Mouse (Mus musculus) neutrophil, adult 59 days (primary cell): Measurements from ENCODE around the gene March9. TPM values are rescaled to one million over a fixed set of nuclear protein-coding genes. Genes with fewer than 3 reads are reported as not detected.

ENCODE experiments used
- total RNA-seq, 2 experiments: library from RNA; stranded (reverse); gene quantifications; 1 replicate in 1 of 2; 2 replicates in 1 of 2; pipeline ENCODE4 v1.2.4; 2023

The March9 gene
- total RNA-seq: under 1 TPM in 1 of 2 experiments, not detected in 1; 0.11 TPM

DNA sequence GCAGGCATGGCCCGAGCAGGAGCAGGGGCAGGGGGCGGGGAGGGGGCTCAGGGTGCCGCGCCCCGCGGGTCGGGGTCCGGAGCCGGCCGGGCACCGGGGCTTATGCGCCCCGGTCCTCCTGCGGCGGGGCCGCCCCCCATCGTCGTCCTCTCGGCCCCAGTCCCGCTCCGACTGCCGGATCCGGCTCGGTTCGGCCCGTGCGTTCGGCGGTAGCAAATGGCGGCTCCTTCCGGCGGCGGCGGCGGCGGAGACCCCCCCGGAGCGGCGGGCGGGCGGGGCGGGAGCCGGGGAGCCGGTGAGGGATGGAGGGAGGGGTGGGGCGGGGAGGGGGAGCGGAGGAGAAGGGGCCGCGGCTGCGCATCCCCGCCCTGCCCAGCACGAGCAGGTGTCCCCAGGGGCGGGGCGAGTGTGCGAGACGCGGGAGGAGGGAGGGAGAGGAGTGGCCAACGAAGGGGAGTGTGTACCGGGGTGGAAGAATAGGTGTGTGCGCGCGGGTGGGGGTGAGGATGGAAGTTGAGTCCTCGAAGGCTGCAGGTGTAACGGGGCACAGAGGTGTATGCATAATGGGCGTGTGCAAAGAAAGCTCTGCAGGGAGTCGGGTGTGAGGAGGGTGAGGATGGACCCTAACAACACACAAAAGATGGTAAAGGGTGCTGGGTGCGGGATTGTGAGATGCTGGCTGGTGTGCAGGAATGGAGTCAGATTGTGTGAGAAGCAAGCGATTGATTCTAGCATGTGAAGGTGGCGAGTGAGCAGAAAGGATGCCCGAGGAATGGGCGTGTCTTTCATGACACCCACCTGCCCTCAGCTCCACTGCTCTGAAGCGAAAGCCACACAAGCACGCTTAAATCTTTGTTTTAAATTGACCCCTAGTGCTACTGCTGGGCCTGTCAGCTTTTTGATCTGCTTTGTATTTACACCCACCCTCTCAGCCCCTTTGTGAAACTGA is at the start of gene March9:
Gene March9 (minus strand): TSS at position 217 of the 949 bp plus-strand sequence.

DNA sequence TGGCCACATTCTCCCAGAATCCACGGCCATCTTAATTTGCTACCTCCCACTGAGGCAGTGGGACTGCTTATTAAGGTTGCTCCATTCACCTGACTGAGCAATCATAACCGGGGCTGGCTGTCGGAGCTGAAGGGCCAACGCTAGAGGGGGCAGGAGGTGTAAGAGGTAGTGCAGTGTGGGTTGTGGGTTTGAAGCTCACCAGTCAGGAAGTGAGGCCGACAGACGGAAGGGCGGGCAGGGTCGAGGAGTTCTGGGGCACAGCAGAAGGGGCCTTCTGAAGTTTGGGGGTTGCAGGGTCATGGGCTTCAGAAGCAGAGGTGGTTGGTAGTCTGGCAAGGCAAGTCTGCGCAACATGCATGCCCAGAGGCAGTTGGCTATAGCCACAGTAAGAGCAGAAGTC is 15.1 kb upstream of the March9 start, which contains the start of gene Agap2:
Gene Agap2 (plus strand): TSS at position 205 of the 400 bp plus-strand sequence.

GRCm38 (mm10) chr10:127070190-127071121 is 10.5 kb upstream of the March9 start, which contains the start of gene Tspan31:
Tspan31 (minus strand) TSS chr10:127070264.

DNA sequence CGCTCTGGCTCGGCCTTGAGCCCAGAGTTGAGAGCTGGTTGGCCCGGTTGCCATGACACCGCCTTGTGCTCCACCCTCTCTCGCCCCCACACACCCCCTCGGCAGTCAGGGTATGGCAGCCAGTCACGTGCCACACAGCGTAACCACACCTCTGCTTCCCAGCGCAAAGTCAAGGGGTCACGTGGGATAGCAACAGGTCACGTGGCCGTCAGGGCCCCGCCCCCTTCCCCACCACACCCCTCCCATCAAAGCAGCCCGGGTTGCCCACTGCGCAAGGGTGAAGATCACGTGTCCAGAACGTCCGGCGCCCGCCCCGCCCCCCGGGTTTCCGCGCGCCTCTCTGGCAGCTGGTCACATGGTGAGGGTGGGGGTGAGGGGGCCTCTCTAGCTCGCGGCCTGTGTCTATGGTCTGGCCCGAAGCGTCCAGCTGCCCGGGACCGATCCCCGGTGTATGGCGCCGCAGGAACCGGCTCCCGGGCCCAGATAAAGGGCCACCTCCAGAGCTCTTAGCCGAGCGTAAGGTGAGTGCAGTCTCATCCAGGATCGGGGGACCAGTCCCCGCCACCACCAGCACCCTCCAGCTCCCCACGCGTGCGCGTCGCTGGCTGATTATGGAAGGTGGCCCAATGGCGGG is 3.4 kb upstream of the March9 start, which contains the start of gene Cdk4:
Gene Cdk4 (plus strand): TSS at position 296 of the 634 bp plus-strand sequence.

GRCm38 (mm10) chr10:127047954-127048353 is 12.0 kb downstream of the March9 start, which contains the start of gene Cyp27b1:
Cyp27b1 (plus strand) TSS chr10:127048250.

DNA sequence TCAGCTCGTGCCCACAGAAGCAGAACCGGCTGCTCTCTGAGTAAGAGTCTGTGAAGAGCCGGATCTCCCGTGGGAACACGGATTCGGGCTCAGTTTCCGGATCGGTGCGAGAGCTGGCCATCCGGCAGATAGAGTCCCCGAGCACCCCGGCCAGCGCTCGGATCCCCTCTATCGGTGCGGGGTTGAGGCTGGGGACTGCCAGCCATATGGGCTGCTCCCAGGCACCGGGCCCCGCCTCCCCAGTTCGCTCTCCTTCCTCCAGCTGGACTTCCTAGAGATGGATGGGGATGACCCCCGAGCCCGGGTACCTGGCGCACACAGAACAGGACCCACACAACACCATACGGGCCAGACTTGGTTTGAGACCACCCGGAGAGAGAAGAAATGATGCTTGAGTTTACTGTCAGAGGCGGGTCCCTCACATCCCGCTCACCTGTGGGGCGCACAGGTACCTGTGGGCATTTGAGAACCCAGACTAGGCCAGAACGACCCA is 18.7 kb downstream of the March9 start, which contains the start of the genes Mettl1 and Eef1akmt3:
Gene Mettl1 (plus strand): TSS at position 141 of the 493 bp plus-strand sequence.
Gene Eef1akmt3 (minus strand): TSS at position 240 of the 493 bp plus-strand sequence.

GRCm38 (mm10) chr10:127030336-127031296 is 29.4 kb downstream of the March9 start, which contains the start of gene Tsfm:
Tsfm (minus strand) TSS chr10:127030840.

Other genes with a start within 250 kb of the March9 start
- 1 to 10 TPM; 2.5 to 3.8 TPM for gene Atp23, start 158.8 kb downstream of the March9 start, total RNA-seq
- 100 to 1,000 TPM; 115 to 116 TPM for gene Ctdsp2, start 81.5 kb downstream of the March9 start, total RNA-seq
- gene Avil, start 59.5 kb downstream of the March9 start, total RNA-seq: 1 to 10 TPM in 1 of 2 experiments, under 1 TPM in 1; 0.15 to 1.1 TPM
- 10 to 100 TPM; 10.6 to 12.4 TPM for gene Tsfm, start 29.3 kb downstream of the March9 start, total RNA-seq
- gene Mettl1, start 18.8 kb downstream of the March9 start, total RNA-seq: 1 to 10 TPM; 4.9 to 5.1 TPM
- gene Eef1akmt3, start 18.7 kb downstream of the March9 start, total RNA-seq: under 1 TPM in 1 of 2 experiments, not detected in 1; 0.24 TPM
- gene Cyp27b1, start 11.9 kb downstream of the March9 start, total RNA-seq: under 1 TPM in 1 of 2 experiments, not detected in 1; 0.73 TPM
- 100 to 1,000 TPM; 114 to 127 TPM for gene Cdk4, start 3.4 kb upstream of the March9 start, total RNA-seq
- gene Tspan31, start 10.1 kb upstream of the March9 start, total RNA-seq: 10 to 100 TPM; 22.0 to 22.1 TPM
- 10 to 100 TPM; 43.8 to 49.3 TPM for gene Agap2, start 15.1 kb upstream of the March9 start, total RNA-seq
- gene Os9, start 60.9 kb upstream of the March9 start, total RNA-seq: 100 to 1,000 TPM; 106 to 107 TPM
- 100 to 1,000 TPM; 104 to 113 TPM for gene B4galnt1, start 105.0 kb upstream of the March9 start, total RNA-seq
- not detected for gene Slc26a10, start 120.5 kb upstream of the March9 start, total RNA-seq
- gene Arhgef25, start 129.9 kb upstream of the March9 start, total RNA-seq: under 1 TPM; 0.56 to 0.73 TPM
- gene Dtx3, start 135.5 kb upstream of the March9 start, total RNA-seq: 10 to 100 TPM; 13.1 to 15.4 TPM
- gene Pip4k2c, start 151.4 kb upstream of the March9 start, total RNA-seq: 10 to 100 TPM; 27.5 to 28.8 TPM
- under 1 TPM; 0.26 to 0.58 TPM for gene Kif5a, start 203.2 kb upstream of the March9 start, total RNA-seq
- 100 to 1,000 TPM; 106 to 116 TPM for gene Dctn2, start 206.2 kb upstream of the March9 start, total RNA-seq
- 100 to 1,000 TPM; 141 to 142 TPM for gene Mbd6, start 228.8 kb upstream of the March9 start, total RNA-seq